Mouse (Mus musculus) CH12.LX (cell line): ENCODE results near the gene Zc3hc1.

Source experiments
- CTCF ChIP-seq, 2 experiments: IDR thresholded peaks in 1 of 2; conservative IDR thresholded peaks in 1 of 2; 2 replicates each; pipeline ENCODE4 v1.5.1; 2011 to 2012; ENCODE audit warnings: low read depth in 2 of 2, low read length in 2 of 2, improper control_type of control experiment in 1 of 2, inconsistent platforms in 1 of 2, mild to moderate bottlenecking in 1 of 2, moderate library complexity in 1 of 2
- NELFE ChIP-seq: IDR thresholded peaks from 2 replicates; pipeline ENCODE4 v1.6.1; 2011; ENCODE audit warnings: low read depth, low read length, improper control_type of control experiment
- POLR2A ChIP-seq: IDR thresholded peaks from 2 replicates; pipeline ENCODE4 v1.6.1; 2011; ENCODE audit warnings: low read depth, mild to moderate bottlenecking, improper control_type of control experiment, low read length
- TCF12 ChIP-seq: IDR thresholded peaks from 2 replicates; pipeline ENCODE4 v1.6.1; 2014; ENCODE audit warnings: low read depth, mild to moderate bottlenecking, inconsistent platforms, low read length, improper control_type of control experiment
- UBTF ChIP-seq: IDR thresholded peaks from 2 replicates; pipeline ENCODE4 v1.6.1; 2012; ENCODE audit warnings: low read depth, mild to moderate bottlenecking, inconsistent platforms, low read length, improper control_type of control experiment, moderate library complexity
- USF2 ChIP-seq: conservative IDR thresholded peaks from 2 replicates; pipeline ENCODE4 v1.6.1; 2011; ENCODE audit warnings: low read depth, low read length, improper control_type of control experiment
- ZC3H11A ChIP-seq: IDR thresholded peaks from 2 replicates; pipeline ENCODE4 v1.6.1; 2012; ENCODE audit warnings: low read depth, mild to moderate bottlenecking, inconsistent platforms, low read length, improper control_type of control experiment

DNA sequence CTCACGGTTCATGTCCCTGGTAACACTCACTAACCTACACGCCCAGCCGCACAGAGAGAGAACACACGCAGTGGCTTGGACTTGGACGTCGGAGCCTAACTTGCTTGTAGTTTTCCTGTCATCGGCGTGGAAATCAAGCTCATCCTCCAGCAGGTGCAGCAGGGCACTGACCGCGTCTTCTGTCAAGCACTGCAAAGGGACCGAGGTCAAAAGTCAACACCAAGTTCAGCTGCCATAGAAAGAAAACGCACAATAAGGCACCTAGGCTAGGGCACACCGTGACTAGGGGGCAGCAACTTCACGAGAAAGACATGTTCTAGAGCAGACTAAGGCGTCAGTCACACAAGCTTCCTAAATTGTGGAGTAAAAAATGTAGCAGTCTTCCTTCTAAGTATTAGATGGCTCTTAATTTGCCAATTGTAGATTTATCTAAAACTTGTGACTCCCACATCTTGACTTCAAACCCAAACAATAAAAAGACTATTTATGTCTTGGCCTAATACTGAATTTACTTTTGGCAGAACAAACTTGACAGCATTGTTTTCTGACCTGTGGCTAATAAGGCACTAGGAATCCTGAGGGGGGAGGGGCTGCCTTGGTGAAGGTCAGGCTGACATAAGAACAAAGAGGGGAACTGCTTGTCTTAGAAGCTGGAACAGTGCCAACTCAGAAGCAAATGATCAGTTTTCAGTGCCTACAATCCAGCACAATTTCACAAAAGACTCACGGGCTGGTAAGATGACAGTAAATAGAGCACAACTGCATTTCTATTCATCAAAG is 15.9 kb downstream of the Zc3hc1 start:
- no peak for TF ChIP-seq USF2
- no peak for TF ChIP-seq POLR2A
- TF ChIP-seq TCF12, result no peak
- no peak for TF ChIP-seq CTCF (conservative IDR thresholded peaks at IDR 0.05 in 1 of 2, IDR thresholded peaks at IDR 0.05 in 1 of 2; ENCODE audit: low read depth in 2 of 2, low read length in 2 of 2)
- no peak for TF ChIP-seq UBTF
- no peak for TF ChIP-seq NELFE
- TF ChIP-seq ZC3H11A, result no peak
